Mouse (Mus musculus) skeletal muscle tissue, adult 2 months (tissue): ENCODE data around the gene Mdc1.

Source experiments
- DNase-seq: peaks from one replicate; pipeline ENCODE4 v3.0.0-alpha.2; 2012; ENCODE audit warnings: low read depth, low spot score

Mdc1 gene

DNA sequence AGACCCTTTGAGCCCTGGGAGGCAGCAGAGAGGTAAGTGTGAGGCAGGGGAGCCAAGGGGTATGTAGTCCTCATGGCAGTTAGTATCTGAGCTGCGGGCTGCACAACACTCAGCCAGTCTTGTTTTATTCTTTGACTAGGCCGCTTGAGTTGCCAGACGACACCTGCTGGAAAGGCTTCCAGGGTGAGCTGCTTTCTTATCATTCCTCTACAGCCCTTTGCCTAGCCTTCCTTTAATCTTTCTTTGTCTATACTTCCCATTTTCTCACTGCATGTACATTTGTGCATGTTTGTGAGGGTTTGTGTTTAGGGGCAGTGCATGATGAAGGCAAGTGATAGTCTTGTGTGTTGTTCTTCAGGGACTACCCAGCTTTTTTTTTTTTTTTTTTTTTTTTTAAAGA is 9.7 kb downstream of the Mdc1 start:
- DNase-seq = no peak

DNA sequence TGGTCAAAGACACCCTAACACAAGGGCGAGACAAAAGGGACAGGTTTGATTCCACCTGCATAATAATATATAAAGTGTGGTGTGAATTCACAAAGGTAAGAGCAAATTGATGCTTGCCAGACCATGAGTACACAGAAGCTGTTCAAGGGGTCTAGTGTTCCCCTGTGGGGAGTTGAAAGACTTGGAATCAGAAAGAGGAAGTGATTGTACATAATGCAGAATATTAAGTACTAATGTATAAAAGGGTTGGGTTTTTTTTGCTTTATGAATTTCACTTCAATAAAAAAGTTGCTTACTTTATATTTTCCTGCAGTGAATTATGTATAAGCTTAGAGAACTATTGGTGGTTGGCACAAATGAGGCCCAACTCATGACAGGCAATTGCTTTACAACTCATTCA is 18.1 kb downstream of the Mdc1 start:
- DNase-seq = no peak

DNA sequence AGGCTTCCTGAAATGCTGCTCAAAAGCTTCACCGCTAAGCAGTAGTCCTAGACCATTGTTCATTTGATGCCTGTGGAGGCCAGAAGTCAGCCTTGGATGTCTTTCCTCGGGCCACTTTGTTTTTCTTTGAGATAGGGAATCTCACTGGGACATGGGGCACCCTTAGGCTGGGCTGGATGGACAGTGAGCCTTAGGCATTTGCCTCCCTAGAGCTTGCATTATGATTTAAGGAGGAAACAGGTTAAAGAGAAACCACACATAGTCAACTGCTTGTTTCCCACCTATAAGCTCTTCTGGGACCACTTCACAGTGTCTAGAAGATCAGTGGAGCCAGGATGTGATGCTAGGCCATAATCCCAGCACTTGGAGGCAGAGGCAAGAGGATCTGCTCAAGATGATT is 18.5 kb downstream of the Mdc1 start:
- DNase-seq = no peak

DNA sequence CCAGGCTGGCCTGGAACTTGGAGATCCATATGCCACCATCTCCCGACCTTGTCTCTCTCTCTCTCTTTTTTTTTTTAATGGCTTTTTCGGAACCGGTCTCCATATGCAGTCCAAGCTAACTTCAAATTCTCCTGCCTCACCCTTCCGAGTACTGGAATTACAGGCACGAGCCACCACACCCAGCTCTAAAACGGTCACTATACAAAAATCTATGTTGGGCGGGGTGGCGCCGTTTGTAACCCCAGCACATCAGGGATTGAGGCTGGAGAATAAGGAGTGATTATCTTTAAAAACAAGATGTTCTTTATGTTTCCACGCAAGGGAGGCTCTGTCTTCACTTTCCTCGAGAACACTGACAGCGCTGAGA is 19.5 kb downstream of the Mdc1 start:
- no peak for DNase-seq

DNA sequence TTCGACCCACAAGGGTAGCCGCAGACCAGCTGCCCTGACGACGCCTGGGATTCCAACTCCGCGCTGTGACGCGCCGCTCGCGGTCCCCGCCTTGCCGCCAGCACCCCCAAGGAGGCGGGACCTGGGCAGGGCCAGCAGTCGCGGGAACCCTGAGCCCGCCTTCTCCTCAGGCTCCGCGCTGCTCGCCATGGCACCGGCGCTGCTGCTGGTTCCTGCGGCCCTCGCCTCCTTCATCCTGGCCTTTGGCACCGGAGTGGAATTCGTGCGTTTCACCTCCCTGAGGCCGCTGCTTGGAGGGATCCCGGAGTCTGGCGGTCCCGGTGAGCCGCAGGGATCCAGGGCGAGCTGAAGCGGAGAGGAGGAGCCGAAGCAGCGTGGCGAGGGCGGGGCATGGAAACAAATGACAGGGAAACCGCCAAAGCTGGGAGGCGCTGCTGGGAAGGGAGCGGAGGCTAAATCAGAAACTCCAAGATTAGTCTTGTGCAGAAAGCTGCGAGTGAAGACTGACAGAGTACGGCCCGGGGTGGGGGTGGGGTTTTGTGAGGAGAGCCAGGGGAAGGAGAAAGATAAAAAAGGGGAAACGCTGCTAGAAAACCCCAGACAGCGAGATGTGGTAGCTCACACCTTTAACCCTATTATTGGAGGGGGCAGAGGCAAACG is 20.0 kb downstream of the Mdc1 start, which contains the start of gene Nrm:
Gene Nrm (plus strand): TSS at position 121 of the 660 bp plus-strand sequence.
- DNase-seq = peak; percentile 66

DNA sequence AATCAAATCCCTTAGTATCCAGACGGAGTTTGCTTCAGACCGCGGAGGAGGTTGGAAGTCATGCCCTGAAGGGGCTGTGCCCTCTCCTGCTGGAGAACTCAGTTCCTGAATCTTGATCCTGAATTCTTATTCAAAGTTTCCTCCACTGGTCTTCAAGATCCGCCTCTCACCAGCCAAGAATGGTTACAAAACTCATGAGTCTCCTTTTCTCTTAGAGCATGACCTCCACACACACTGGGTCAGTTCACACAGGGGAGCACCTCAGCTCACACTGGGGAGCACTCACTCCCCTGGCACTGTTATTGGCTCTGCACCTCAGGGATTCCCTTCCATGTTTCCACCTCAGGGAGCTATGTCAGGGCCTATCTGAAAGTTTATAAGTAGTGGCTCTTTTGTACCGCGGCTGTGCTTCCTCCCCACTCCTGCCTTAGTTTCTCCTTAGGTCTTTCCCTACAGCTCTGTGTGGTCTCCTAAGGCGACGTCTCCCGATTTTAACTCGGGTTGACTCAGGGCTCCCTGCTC is 23.6 kb downstream of the Mdc1 start:
- no peak for DNase-seq

DNA sequence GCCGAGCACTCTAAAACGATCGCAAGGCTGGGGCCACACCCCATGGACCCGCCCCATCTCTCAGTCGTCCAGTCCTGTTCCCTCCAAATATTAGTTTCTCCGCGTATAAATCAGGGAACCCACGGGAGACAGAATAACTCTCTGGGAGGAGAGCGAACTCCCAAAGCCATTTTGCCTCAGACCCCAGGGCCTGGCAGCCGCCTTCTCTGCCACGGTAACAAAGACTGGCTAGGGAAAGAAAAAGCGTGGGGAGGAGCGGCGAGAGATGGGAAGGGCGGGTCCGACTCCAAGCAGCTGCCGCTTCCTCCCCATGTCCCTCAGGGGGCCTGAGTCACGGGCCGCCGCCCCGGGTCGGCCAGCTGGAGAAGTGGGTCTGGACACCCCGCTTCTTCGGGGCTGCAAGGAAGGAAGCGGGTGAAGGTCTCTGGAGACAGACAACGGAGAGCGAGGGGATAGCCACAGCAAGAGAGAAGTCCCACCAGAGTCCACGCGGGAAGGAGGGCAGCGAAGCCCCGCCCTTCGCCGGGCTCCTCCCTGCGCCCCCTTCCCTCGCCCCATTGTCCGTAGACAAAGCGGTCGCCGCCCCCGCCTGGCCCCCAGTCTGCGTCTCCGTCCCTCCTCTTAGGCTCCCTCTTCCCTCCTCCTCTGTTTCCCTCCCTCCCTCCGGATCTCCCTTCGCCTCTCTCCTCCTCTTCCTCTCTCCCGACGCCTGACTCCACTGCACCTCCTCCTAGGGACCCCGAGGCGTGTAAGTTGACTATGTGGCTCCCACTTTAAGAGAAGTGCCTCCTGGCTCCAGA is 24.4 kb downstream of the Mdc1 start, which contains the start of gene Ppp1r18:
Gene Ppp1r18 (plus strand): TSS at position 113 of the 800 bp plus-strand sequence.
- peak; percentile 70 for DNase-seq

DNA sequence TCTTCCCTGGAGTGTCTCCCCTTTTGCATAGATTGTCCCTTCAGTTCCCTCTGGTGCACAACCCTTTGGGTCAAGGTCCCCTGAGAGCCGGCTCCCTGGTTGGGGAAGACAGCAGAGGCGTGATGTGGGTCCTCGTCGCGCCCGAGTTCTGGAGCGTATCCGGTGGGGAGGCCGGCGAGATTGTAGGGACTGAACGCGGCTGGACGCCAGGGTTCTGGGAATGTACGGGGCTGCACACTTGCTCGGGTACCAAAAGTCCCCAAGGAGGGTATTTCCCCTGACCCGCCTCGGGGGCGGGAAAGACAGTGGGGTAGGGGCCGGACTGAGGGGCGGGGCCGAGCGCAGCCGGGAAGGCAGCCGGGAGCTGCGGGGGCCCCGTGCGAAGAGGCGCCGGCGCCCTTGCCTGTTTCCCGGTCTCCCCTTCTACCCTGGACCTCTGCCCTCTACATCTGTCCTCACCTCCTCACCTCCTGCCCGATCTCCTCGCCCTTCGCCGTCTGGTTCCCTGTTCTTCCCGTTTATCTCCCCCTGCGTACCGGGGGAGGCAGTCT is 25.0 kb downstream of the Mdc1 start:
- DNase-seq = peak; percentile 54

DNA sequence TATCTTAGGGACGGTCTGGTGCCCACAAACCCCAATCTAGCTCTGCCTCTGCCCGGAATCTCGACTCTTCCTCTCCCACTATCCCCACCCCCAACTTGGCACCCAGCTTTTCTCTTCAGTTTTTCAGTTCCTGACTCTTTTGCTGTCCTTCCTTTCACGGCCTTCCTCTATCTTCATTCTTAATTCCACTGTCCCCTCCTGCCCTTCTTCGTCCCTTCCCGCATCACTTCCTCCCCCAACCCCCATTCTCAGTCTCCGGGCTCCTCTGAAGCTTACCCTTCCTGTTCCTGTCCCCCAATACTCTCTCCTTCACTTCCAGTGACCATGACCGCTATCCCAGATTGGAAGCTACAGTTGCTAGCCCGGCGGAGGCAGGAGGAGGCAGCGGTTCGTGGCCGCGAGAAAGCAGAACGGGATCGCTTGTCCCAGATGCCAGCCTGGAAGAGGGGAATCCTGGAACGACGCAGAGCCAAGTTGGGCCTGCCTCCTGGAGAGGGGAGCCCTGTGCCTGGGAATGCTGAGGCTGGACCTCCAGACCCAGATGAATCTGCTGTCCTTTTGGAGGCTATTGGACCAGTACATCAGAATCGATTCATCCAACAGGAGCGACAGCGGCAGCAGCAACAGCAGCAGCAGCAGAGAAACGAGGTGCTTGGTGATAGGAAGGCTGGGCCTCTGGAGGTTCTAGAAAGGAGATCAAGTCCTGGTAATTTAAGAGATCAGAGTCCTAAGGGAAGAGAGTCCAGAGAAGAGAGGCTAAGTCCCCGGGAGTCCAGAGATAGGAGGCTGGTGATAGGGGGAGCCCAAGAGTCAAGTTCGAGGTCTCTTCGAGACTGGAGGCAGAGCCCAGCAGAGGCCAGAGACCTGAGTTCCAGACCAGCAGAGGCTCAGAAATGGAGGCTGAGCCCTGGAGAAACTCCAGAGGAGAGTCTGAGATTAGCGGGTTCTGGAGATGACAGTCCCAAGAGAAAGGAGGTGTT is 25.9 kb downstream of the Mdc1 start:
- no peak for DNase-seq

DNA sequence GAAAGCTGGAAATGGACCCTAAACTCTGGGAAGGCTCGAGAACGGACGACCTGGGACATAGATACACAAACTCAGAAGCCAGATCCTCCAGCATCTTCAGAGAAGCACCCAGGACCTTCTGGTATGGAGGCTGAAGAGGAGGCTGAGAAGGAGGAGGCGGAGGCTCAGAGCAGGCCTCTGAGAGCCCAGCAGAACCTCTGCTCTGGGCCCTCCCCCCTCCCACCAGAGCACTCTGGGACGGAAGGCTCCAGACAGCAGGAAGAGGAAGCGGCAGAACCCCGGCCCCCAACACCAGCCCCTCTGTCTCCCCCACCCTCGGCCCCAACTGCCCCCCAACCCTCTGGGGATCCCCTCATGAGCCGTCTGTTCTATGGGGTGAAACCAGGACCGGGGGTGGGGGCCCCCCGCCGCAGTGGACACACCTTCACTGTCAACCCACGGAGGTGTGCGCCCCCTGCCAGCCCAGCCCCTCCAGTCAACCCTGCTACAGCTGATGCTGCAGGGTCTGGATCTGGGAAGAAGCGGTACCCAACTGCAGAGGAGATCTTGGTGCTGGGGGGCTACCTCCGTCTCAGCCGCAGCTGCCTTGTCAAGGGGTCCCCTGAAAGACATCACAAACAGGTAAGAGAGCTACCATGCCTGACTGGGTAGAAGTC is 27.0 kb downstream of the Mdc1 start:
- DNase-seq = peak; percentile 47

DNA sequence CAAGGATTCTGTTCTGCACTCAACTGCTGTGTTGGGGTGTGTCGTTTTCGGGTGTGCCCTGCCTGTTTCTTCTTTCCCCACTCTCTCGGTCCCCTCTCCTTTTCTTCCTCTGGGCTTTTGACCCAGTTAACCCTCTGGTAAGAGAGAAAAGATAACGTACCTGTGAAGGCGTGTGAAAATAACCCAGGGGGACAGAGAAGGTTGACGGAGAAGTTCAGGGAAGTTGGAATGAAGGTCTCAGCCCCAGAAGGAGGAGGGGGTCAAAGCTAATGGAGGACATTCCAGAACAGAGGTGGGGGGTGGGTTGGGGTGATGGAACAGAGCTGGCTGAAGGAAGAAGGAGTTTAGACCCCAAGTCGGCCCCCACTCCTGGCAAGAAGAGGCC is 27.6 kb downstream of the Mdc1 start:
- DNase-seq = no peak

DNA sequence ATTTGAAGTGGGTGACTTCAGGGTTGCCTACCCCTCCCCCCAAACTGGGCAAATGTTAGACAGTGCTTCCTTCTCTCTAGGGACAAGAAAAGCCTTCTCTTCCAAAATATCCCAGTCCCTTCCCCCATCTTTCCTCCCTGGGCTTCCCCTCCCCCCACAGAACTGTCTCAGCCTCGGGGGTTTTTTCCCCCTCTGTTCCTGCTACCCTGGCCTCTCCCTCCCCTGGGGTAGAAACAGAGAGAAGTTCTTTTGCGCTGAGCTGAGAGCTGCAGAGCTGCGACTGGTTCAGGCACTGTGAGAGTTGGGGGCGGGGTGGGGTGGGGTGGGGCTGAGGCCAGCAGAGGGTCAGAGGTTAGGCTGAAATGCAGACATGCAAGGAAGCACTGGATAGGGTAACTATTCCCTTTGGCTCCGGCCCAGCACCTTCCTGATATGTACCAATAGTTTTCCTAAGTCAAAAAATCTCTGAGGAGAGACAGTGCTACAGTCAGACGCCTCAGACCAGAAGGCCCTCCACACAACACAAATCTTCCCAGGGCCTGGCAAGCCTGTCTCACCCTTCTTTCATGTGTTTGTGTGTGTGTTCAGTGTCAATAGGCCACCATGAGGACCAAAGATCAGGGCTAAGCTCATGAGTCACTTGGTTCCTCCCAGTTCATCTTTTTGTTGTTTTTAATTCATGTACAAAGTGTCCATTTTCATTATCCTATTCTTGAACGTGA is 28.2 kb downstream of the Mdc1 start:
- DNase-seq = peak; percentile 35

DNA sequence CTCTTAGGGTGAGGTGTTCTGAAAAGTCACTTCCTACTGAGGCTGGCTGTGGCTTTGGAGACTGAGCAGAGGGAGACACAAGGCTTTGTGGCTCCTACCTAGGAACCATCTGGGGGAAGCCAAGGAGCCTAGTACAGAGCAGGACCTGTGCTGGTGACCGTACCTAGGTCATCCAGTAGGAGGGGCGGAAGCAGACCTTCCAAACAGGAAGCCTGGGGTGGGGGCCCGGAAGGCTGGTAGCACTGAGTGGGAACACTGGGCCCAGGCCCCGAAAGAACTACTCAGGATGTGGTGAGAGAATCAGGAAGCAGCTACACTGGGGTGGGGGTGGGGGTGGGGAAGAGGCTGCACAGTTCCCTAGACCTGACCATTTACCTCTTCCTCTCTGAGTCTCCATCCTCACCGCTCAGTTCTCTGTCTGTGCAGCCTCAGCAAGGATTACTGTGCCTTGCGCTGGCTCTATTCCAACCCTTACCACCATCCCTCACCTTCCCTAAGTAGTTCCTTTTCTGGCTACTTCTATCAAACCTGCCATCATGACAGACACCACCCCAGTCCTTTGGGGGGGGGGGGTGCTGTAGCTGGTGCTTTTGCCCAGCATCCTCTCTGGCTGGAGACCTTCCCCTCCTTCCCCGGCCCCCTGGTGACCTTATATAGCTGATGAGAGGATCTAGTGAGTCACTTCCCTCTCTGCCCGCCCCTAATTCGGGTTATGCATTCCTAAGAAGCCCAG is 29.0 kb downstream of the Mdc1 start:
- DNase-seq = peak; percentile 59

DNA sequence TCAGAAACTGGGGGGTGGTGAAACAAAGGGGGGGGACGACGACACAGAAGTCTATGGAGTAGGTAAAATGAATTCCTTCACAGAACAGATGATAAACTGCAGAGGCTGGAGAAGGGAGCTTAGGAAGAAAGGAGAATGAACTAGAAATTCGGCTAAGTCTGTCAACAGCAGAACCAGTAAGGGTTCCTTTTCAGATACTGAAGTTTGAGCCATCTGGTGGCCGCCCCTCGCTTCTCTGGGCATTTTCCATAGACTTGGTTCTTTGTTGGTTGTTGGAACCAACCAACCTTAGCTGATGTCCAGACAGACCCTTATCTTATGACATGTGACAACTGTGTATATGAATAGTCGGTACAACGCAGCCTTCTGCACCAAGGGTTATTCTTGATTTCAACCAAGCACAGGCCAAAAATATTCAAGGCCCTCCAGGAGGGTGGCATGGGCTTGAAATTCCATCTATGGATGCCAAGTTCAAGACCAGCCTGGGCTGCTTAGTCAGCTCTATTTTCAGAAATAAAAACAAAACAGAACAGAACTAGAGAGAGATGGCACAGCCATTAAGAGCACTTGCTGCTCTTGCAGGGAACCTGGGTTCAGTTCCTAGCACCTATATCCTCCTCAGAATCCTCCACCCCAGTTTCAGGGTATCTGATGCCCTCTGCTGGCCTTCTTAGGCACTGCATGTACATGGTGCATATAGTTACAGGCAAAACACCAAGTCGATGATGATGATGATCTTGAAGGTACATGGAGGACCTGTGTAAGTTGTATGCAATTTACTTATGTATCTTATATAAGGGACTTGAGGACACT is 29.8 kb downstream of the Mdc1 start:
- DNase-seq = no peak

DNA sequence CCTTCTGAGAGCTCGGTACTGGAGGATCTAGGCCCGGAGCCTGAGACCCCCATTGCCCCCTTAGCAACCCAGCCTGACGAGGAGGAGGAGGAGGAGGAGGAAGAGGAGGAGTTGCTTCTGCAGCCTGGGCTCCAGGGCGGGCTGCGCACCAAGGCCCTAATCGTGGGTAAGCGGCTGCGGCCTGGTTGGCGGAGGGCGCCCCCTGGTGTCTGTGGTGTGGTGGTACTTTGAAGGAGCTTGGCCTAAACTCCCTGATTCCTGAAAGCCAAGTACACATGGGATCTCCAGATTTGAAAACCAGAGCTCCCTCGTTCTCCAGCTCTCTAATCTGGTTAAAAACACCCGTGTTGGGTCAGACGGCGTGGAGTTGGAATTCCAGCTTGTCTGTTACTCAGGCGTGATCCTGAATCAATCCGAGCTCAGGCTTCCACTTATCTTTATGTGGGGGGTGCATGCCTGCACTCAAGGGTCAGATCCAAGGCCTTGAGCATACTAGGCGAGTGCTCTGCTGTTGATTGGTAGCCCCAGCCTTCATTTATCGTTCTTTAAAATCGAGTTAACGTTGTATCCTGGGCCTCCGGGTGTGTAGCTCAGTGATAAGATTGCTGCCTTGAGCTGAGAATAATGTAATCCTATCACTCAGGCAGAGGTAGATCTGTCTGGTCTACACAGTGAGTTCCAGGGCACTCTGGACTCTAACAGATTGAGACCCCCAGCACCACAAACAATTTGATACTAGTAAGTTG is 32.6 kb downstream of the Mdc1 start:
- DNase-seq = peak; percentile 82

DNA sequence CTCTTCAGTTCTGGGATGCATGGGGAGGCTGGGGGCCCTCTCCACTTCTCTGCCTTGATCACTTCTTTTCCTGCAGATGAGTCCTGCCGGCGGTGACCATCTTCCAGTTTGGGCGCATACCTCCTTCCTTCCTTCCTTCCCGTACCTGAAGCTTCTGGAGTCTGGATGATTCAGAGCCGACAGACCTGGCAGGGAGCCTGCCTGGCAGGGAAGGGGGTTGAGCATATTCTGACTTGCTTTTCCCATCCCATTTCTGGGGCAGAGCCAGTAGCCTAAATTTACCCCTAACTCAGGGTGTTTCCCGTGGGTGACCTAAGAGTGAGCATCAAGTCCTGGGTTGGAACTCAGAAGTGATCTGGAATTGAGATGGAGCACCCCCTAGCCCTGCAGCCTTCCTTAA is 33.4 kb downstream of the Mdc1 start:
- no peak for DNase-seq

DNA sequence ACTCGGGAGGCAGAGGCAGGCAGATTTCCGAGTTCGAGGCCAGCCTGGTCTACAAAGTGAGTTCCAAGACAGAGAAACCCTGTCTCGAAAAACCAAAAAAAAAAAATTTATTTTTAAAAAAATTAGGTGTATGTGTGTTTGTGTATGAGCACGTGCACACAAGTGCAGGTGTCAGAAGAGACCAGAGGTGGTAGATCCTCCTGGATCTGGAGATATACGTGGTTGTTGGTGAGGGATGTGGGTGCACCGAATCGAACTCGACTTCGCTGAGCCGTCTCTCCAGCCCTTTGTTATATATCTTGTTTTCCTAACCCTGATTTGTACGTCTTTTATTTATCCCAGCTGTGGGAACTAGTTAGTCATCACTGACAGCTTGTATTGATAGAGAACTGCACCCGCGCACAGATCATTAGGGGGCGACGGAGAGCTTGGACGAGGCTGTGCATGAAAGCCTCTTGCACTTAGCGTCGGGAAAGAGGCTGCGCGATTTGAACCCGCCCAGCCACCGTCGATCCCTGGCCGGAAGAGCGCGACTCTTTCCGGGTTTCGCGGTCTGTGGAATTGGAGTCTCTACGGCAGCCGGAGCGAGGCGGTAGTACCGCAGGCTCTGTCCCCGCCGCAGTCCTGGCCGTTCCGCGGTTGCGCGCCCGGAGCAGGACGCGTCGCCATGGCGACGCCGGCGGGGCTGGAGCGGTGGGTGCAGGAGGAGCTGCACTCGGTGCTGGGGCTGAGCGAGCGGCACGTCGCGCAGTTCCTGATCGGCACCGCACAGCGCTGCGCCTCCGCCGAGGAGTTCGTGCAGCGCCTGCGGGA is 38.1 kb downstream of the Mdc1 start, which contains the start of gene Dhx16:
Gene Dhx16 (plus strand): TSS at position 575 of the 813 bp plus-strand sequence.
- peak; percentile 95 for DNase-seq
